Mouse (Mus musculus) heart, postnatal 10 days (tissue): ENCODE data around the gene Mia3. TPM values are rescaled to one million over a fixed set of nuclear protein-coding genes. Genes with fewer than 3 reads are reported as not detected.
"Not testable (repeated sequence)": the region's sequence is repeated elsewhere in the genome, so short reads cannot be mapped to it uniquely, and the experiment has no call there.

Experiments used
- DNase-seq, 2 experiments: peaks; one replicate each; pipeline ENCODE4 v3.0.0; 2021
- intact Hi-C: fragments of 180-260 bp; cut with DNase I; formaldehyde crosslinking; loops from one replicate; pipeline ENCODE4 v1.15.1; 2025
- total RNA-seq, 2 experiments: library from RNA; stranded (reverse); gene quantifications; 2 replicates each; pipeline ENCODE4 v1.2.3; 2021

Gene Mia3
- total RNA-seq = 100 to 1,000 TPM; 107 to 115 TPM

- intact Hi-C loops = loop anchor here (2.0 kb wide), 1 partner anchor 19 kb away; the partner anchor contains the start of gene Taf1a
- DNase-seq = peak; percentile 94 to 96
Observed at GRCm38 (mm10) chr1:183369427-183370014, at the start of gene Mia3. Gene Mia3 (minus strand): TSS chr1:183369553.

- intact Hi-C loops = no loop called here
- no peak for DNase-seq
Observed at GRCm38 (mm10) chr1:183417873-183418272, 48.5 kb upstream of the Mia3 start, which contains the start of gene Hhipl2. Gene Hhipl2 (plus strand): TSS chr1:183418215.

DNA sequence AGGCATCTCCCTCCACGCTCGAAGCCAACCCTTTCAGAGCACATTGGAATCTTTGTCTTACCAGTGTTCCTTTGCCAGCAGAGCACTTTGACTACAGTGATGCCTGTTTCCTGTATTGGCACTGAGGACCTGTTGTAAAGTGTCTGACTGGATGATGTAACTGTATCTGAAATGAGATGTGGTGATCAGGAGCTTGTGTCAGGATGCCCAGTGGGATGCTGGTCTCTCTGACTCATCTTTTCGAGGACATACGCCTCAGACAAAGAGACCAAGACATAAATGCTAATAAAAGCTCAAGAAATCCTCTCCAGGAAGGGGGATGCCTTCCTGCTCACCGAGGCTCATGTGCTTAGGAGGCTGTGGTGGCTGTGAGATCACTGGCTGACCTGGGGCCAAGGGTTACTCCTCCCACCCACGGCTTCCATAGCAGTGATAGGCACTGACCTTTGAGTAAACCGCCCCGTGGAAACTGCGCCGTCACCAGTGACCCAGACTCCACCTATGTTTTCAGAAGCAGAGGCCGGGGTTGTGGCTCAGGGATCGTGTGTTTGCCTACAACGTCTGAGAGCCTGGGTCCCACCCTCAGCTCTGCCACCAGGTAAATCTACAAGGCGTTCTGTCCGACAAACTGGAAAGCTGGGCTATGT lies 44.9 kb upstream of the Mia3 start:
- intact Hi-C loops = no loop called here
- no peak for DNase-seq

DNA sequence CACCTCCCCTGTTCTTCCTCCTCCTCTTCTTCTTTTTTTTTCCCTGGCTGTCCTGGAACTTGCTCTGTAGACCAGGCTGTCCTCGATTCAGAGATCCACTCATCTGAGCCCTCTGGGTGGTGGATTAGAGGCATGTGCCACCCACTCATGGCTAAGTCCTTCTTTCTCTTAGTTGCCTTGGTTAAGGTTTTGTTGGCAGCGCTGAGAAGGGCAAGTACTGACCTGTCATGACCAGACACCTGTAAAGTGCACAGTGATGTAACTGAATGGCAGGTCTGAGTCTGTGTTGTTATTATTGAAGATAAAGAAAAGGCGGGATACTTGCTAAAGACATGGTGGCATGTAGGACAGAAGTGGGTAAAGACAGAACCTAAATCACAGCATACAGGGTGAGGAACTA lies 34.0 kb upstream of the Mia3 start:
- no peak for DNase-seq
- intact Hi-C loops = no loop called here

DNA sequence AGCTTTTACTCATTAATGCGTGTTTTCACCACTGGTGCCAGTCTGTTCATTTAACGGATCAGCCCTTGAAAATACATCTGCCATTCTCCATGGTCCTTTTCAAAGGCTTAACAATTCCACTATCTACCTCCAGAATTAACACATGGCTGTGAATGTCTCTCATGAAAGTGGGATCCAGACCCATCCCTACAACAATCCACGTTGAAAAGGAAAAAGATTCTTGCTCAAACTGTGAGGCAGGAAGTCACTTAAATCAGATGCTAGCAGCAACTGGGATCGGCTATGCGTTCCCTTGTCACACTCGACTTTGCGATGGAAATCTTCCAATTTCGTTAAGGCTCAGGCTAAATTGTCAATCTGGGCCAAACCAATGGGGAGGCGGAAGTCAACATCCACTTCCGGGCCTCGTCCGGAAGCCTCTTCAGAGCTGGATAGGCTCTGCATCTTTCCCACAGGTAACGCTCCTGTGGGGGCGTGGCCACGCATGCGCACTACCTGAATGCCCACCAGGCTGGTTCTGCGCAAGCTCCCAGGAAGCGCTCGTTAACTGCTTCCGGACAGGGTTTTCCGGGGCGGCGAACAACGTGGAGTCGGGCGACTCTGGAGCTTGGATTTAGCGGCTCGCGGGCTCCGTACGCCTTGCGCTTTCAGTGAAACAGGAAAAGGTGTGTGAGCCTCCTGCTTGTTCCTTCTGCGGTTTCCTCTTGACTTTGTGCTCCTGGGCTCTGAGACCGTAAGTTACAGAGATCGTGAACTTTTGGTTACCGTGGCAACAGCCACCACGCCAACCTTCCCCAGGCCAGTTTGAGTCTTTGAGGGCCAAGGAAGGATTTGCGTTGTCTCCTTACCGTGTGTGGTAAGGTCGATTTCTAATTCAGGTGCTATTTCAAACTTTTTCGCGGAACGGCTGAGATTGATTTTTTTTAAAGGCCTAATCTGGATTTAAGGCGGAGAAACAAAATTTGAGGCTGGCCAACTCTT lies 19.4 kb upstream of the Mia3 start, which contains the start of gene Taf1a:
TSS of gene Taf1a (plus strand) at position 556 of the 981 bp plus-strand sequence.
- DNase-seq = peak; percentile 92
- intact Hi-C loops = loop anchor here (2.0 kb wide), 1 partner anchor 20 kb away; the partner anchor contains the start of gene Mia3

GRCm38 (mm10) chr1:183387421-183387820 lies 18.1 kb upstream of the Mia3 start:
- DNase-seq, intact Hi-C loops: not testable (repeated sequence)

GRCm38 (mm10) chr1:183382621-183383020 lies 13.3 kb upstream of the Mia3 start:
- no peak for DNase-seq
- intact Hi-C loops = no loop called here

DNA sequence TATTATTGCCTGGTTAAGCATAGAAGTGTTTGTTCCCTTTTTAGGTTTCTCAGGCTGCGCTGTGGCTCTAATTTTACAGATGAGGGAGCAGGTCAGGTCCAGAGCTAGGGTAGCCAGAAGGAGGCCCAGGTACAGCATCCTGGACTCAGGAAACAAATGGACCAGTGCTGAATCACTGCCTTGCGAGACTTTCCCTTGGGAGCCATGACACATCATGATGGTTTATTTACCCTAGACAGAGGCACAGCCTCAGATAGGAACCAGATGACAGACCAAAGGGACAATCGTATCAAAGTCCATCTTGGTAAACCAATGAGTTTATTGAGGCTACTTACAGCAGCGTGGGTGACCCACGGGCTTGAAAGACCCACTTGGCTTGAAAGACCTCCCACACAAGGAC lies 12.5 kb upstream of the Mia3 start:
- intact Hi-C loops = no loop called here
- no peak for DNase-seq

DNA sequence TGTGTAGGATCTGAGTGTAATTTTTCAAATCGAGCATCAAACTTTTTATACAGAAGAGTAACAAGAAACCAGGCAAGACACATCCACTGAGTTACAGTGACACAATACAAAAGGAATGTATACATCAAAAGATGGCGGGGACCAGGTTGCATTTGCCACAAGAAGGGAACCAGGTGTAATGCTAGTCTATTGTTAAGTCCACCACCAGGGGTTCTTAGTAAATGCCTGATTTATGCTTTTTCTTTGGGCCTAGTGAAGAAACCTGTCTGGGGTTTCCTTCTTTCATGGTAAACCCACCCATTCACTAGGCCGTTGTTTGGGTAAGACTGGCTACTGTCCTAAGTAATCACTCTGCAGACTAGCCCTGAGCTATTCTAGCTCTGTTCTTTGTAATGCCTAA lies 10.0 kb upstream of the Mia3 start:
- intact Hi-C loops, DNase-seq: not testable (repeated sequence)

GRCm38 (mm10) chr1:183378321-183378941 lies 9.1 kb upstream of the Mia3 start:
- intact Hi-C loops = no loop called here
- DNase-seq = peak; percentile 19 to 37

- intact Hi-C loops = no loop called here
- DNase-seq = no peak
Observed at GRCm38 (mm10) chr1:183377045-183377444, 7.7 kb upstream of the Mia3 start.

DNA sequence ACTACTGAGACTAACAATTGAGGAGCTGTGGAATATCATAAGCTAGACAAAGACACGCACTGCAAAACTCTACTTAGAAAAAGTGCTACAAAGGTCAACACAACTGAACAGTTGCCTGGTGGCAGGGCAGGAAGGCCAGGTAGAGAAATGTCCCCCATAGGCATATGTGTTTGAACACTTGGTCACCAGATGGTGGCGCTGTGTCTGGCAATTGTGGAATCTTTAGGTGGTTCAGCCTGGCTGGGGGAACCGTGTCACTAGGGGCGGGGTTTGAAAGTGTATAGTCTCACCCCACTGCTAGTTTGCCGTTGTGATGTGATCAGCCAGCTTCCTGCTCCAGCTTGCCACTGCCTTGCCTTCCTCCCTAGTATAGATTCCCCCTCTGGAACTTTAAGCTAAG lies 5.4 kb upstream of the Mia3 start:
- DNase-seq = no peak
- intact Hi-C loops = no loop called here

DNA sequence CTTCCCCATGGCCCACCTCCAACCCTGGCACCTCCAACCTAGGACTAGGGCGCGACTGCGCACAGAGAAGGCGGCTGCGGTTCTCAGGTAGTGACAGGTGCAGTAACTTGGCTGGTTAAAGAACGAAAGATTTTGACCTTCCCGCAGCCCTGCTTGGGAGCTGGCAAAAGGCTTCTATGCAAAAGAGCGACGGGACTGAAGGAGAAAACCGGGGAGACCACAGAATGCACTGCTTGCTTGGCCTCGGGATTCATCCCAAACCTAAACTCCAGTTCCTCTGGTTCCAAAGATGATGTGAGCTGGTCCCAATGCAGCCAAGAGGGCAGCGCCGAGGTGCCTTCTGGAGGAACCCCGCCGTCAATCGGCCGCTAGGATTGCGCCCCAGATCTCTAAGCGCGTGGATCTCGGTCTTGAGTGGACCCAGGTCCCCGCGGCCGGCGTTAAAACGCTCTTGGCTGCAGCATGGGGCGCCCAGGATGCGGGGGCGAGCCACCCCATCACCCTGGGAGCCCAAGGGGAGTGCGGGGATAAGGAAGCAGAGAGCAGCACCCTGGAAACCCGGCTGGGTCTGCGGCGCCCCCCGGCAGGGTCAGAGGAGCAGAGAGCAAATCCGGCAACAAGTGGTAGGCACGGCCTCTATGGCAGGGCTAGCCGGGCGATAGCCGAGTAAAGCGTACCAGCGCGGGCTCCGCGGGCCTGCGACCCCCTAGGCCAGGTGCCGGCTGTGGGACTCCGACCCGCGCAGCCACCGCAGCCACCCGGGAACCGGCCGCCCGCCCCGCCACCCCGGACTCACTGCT lies 552 bp downstream of the Mia3 start:
- intact Hi-C loops = loop anchor here (2.0 kb wide), 1 partner anchor 20 kb away; the partner anchor contains the start of gene Taf1a
- DNase-seq = peak in 1 of 2 experiments; percentile 21

GRCm38 (mm10) chr1:183366361-183366760 lies 3.0 kb downstream of the Mia3 start:
- no peak for DNase-seq
- intact Hi-C loops = no loop called here

DNA sequence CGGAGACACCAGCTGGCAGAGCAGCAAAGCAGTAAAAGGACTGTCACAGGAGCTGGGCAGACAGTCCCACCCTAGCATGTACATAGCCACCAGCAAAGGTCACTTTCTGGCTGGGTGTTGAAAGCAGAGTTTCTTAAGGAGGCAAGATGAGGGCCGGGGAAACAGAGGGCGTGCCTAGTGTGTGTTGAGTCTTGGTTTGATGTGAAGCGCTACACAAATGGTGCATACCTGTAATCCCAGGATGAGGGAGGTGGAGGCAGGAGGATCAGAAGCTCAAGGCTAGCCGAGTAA lies 5.8 kb downstream of the Mia3 start:
- DNase-seq = no peak
- intact Hi-C loops = loop anchor here (5.0 kb wide), 1 partner anchor 34 kb away; no protein-coding TSS in a partner anchor

DNA sequence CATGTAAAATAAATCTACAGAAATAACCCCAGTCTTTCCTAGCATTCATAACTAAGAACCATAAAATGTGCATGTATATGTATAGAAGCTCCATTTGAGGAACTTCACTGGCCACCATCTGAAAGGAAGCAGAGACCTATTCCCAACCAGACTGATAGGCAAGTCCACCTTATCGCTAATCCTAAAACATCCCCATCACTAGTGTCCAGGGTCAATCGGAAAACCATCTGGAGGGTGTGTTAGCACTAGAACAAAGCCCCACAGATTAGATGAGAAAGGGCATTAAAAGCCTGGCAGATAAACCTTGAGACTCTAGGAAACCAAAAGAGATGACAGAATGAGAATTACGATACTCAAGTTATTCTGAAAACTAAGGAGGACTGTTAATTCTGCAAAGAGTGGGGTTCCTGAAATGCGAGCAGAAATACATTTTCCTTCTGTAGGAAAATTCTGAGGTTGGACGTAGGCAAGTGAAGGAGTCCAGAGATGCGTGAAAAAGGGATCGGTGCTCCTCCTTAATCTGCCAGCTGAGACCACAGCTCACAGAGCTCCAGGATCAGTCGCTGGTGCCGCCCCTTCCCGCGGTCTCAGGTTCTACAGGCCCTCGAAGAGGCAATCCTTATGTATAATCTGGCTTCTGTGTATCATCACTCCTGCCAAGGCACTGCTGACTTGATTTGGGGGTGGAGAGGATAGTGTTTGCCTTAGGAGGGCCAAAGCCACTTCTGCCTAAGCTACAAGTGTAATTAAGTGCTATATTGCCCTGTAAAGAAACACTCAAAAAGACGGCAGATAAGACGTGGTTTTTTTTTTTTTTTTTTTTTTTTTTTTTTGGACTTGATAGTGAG lies 6.4 kb downstream of the Mia3 start:
- intact Hi-C loops = loop anchor here (5.0 kb wide), 1 partner anchor 34 kb away; no protein-coding TSS in a partner anchor
- DNase-seq = no peak

GRCm38 (mm10) chr1:183362301-183362700 lies 7.1 kb downstream of the Mia3 start:
- no peak for DNase-seq
- intact Hi-C loops = loop anchor here (5.0 kb wide), 1 partner anchor 35 kb away; no protein-coding TSS in a partner anchor

DNA sequence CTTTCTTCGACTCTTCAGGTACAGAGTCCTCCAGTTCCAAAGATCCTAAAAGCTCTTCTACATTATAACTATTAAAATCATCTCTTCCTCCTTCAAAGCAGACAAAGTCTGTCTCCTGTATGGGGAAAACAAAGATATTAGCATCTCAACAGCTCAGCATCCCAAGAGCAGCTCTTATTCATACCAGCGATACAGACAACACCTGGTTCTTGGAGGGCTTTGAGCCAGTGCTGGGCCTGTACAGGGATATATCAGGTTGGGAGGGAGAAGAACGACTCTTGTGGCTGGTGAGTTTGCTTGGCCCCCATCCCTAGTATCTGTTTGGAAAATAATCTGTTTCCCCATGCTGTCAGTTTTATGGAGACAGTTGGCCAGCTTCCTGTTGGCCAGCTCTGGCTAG lies 10.5 kb downstream of the Mia3 start:
- intact Hi-C loops = no loop called here
- no peak for DNase-seq

DNA sequence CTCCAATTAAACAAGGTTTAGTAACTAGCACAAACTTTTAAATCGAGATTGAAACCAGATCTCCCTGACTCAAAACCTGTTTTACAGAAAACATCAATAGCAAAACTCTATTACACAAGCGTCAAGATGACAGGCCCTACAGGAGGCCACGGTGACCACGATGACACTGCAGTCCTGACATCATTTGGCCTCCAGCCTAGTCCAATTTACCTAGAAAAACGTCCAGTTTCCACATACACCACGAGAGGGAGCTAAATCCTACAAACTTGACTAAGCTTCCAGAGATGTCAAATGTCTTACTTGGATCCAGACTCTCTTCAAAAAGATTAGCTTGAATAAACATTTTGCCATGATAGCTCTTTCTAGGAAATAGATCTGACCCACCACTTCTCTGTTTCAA lies 19.5 kb downstream of the Mia3 start:
- intact Hi-C loops = no loop called here
- DNase-seq = peak; percentile 68 to 82
